Mouse (Mus musculus) kidney, adult 2 months (tissue): ENCODE measurements around the gene Fgf7.

Source experiments
- CTCF ChIP-seq: fragments of 200-500 bp; conservative IDR thresholded peaks from 2 replicates; pipeline ENCODE4 v1.5.1; 2011; ENCODE audit warnings: low read depth, mild to moderate bottlenecking, control low read depth, low read length, moderate library complexity, mixed read lengths; ENCODE audit not compliant: insufficient read depth, insufficient read length
- POLR2A ChIP-seq: fragments of 200-500 bp; IDR thresholded peaks from one replicate; pipeline ENCODE4 v1.6.1; 2011; ENCODE audit warnings: low read depth, low read length, control low read depth

DNA sequence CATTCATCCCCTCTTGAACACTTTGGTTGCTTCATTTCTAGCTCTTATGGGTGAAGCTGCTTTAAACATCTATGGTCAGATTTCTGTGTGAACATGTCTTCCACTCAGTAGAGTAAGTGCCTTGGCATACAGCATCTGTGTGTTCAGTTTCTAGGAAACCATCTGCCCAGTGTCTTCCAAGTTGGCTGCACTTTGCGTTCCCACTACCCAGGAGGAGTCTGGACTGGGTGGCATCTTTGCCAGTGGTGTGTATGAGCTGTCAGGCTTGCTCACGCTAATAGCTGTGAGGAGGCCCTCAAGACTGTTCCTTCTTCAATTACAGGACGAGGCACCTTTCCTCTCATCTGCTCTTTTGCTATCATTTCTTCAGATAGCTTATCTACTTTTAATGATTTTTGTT, 49.9 kb downstream of the Fgf7 start:
- no peak for TF ChIP-seq CTCF
- no peak for TF ChIP-seq POLR2A
